Mouse (Mus musculus) right cerebral cortex, postnatal 4 days (tissue): ENCODE results near the gene Rarg.

Experiments used
- DNase-seq: peaks from one replicate; pipeline ENCODE4 v3.0.0-alpha.2; 2022

Rarg gene

GRCm38 (mm10) chr15:102202971-102203834 is 54.1 kb downstream of the Rarg start, which contains the start of gene Zfp740:
Zfp740 (plus strand) TSS chr15:102203249.
- peak; percentile 94 for DNase-seq

GRCm38 (mm10) chr15:102198841-102199240 is 58.5 kb downstream of the Rarg start:
- DNase-seq, result no peak

GRCm38 (mm10) chr15:102195373-102195772 is 61.9 kb downstream of the Rarg start:
- DNase-seq, result no peak

- DNase-seq, result no peak
Observed at GRCm38 (mm10) chr15:102194439-102194838, 62.9 kb downstream of the Rarg start.

GRCm38 (mm10) chr15:102193652-102194051 is 63.7 kb downstream of the Rarg start:
- DNase-seq, result no peak

- DNase-seq, result no peak
Observed at GRCm38 (mm10) chr15:102192820-102193386, 64.4 kb downstream of the Rarg start.

GRCm38 (mm10) chr15:102192271-102192812 is 65.0 kb downstream of the Rarg start:
- DNase-seq, result no peak

GRCm38 (mm10) chr15:102191699-102192098 is 65.6 kb downstream of the Rarg start:
- DNase-seq, result no peak

GRCm38 (mm10) chr15:102188883-102189282 is 68.4 kb downstream of the Rarg start:
- DNase-seq, result no peak

- DNase-seq, result no peak
Observed at GRCm38 (mm10) chr15:102188096-102188495, 69.2 kb downstream of the Rarg start.

- DNase-seq, result no peak
Observed at GRCm38 (mm10) chr15:102186239-102186638, 71.1 kb downstream of the Rarg start.
